Mouse (Mus musculus): ENCODE measurements around the gene Hoxc10. TPM values are rescaled to one million over a fixed set of nuclear protein-coding genes. Genes with fewer than 3 reads are reported as not detected.
A peak's percentile ranks its signal among the peaks of the same experiment; 100 is the strongest.

The Hoxc10 gene
- polyA plus RNA-seq, 1 experiment = 0.28 TPM

GRCm38 (mm10) chr15:102997939-102998355, 31.4 kb downstream of the Hoxc10 start, which contains the start of gene Hoxc6:
Gene Hoxc6 (plus strand): TSS chr15:102998257.
- Histone ChIP-seq H3K27ac (ENCODE audit: insufficient read depth, low read depth, low read length) (no peak within 1 kb of the TSS), H3K4me3 (ENCODE audit: insufficient read depth, low read length) (peak within 1 kb of the TSS; percentile 46), H3K4me1 (ENCODE audit: control insufficient read depth, insufficient read depth, low read length) (no peaks in the 10 kb centered on the region)
- TF ChIP-seq CTCF (IDR thresholded peaks at IDR 0.05; ENCODE audit: low read depth, low read length) (no peak), POLR2A (IDR thresholded peaks at IDR 0.05; ENCODE audit: borderline replicate concordance, low read depth, low read length) (no peak)

DNA sequence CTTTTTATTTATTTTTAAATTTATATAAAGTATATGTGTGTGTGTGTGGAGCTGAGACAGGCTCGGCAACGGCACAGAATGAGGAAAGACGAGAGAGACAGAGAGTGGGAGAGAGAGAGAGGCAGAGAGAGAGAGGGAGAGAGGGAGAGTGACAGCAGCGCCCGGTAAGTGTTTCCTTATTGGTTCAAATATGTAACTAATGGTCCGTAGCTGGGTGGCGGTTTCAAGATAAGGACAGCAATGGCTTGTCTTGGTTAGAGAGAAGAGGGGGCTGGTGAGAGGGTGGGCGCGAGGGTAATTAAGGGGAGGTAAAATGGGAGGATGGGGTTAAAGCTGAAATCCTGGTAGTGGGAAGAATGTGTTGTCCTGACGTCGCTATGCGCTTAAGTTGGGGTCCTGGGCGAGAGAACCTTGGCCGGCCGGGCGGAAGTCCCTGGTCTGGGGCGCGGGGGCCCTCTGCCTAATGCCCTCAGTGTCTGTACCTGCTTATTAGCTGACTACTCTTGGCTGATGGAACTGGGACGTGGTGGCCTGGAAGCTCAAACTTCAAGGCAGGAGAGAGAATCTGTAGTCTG, 32.1 kb downstream of the Hoxc10 start:
- H3K4me3 ChIP-seq (ENCODE audit: insufficient read depth, low read length) = peak overlapping the region; percentile 46; the same call in 1 of the 2 replicates
- H3K27ac ChIP-seq (ENCODE audit: insufficient read depth, low read depth, low read length) = no peak overlapping the region
- no peaks in the 10 kb centered on the region for H3K4me1 ChIP-seq (ENCODE audit: control insufficient read depth, insufficient read depth, low read length)
- TF ChIP-seq CTCF (IDR thresholded peaks at IDR 0.05; ENCODE audit: low read depth, low read length) = no peak
- no peak for TF ChIP-seq POLR2A (IDR thresholded peaks at IDR 0.05; ENCODE audit: borderline replicate concordance, low read depth, low read length)

DNA sequence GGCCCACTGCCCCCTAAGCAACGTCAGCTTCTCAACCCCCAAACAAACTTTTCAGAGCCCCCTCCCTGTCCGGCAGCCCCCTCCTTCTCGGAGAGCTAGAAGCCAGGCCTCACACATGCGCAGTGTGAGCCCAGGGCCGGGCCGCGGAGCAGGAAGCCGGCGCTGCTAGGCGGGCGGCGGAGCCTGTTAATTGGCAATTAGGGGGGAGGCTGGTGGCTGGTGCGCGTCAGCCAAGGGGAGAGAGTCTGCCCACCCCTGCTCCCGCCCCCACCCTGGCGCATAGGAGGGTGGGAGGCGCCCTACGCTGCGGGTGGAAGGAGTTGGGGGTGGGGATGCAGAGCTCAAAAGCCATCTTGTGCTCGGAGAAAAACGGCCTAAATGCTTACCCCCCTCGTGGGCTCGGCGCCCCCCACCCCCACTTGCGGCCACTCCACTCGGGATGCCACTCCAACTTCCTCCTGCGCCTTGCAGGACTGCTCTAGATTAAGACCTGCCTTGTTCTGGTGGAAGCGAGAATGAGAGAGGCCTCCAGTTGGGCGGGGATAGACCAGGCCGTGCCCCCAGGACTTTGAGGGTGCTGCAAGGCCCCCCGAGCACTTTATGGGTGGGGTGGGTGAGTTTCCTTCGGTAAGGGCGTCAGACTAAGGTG, 32.7 kb downstream of the Hoxc10 start:
- no peak overlapping the region for H3K27ac ChIP-seq (ENCODE audit: insufficient read depth, low read depth, low read length)
- no peaks in the 10 kb centered on the region for H3K4me1 ChIP-seq (ENCODE audit: control insufficient read depth, insufficient read depth, low read length)
- no peak for TF ChIP-seq CTCF (IDR thresholded peaks at IDR 0.05; ENCODE audit: low read depth, low read length)
- no peak for TF ChIP-seq POLR2A (IDR thresholded peaks at IDR 0.05; ENCODE audit: borderline replicate concordance, low read depth, low read length)
- peak overlapping the region; percentile 46 for H3K4me3 ChIP-seq (ENCODE audit: insufficient read depth, low read length)

DNA sequence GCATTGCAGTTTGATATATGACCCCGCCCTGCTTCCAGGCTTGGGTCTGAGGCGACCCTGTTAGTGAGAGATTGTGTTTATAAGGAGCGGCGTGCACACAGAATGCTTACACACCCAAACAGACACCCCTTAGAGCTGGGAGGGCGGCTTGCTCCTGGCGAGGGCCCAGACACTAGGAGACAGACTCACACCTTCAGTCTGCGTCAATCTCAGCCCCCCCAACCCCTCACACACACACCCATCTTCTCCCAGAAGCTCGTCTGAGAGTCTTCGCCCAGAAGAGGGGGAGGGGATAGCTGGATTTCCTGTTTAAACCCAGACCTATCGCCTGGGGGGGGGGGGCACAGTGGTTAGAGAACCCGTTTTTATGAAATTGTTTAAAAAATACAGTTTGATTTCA, 33.4 kb downstream of the Hoxc10 start:
- H3K27ac ChIP-seq (ENCODE audit: insufficient read depth, low read depth, low read length) = no peak overlapping the region
- H3K4me1 ChIP-seq (ENCODE audit: control insufficient read depth, insufficient read depth, low read length) = no peaks in the 10 kb centered on the region
- no peak overlapping the region for H3K4me3 ChIP-seq (ENCODE audit: insufficient read depth, low read length)
- no peak for TF ChIP-seq CTCF (IDR thresholded peaks at IDR 0.05; ENCODE audit: low read depth, low read length)
- TF ChIP-seq POLR2A (IDR thresholded peaks at IDR 0.05; ENCODE audit: borderline replicate concordance, low read depth, low read length) = no peak

DNA sequence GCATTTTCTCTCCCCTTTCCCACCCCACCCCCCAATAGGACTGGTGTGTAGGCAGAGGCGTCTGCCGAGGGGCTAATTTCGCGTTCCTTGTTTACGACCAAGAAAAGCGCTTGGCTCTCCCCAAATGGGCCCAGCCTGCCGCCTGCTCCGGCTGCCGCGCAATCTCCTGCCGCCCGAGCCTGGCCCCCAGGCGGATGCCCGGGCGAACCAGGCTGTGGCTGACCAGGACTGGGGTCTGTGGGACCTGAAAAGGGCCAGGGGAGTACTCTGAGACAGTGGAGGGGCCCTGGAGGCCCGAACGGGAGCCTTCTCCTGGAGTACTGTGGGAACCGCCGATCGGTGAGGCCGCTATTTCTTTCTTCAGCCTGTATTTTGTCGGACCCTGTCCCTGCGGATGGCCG, 33.9 kb downstream of the Hoxc10 start:
- H3K4me1 ChIP-seq (ENCODE audit: control insufficient read depth, insufficient read depth, low read length) = no peaks in the 10 kb centered on the region
- no peak overlapping the region for H3K4me3 ChIP-seq (ENCODE audit: insufficient read depth, low read length)
- no peak overlapping the region for H3K27ac ChIP-seq (ENCODE audit: insufficient read depth, low read depth, low read length)

DNA sequence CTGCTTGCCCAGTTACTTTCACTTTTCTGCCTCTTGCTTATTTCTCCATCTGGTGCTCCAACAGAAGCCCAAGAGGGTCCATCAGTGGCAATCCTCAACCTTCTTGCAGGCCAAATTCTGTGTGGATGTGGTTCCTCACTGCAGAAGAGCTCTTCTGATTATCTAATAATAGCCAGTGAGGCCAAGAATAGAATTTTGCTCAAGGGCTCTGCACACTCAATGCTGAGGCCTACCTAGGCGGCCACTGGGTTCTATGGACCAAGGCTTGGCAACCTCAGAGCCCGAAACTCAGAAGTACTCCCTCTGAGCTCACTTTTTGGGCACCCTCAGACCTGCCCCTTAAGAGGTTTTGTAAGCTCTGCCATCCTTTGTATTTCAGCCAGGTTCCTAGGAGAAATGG, 34.8 kb downstream of the Hoxc10 start:
- Histone ChIP-seq H3K4me1 (ENCODE audit: control insufficient read depth, insufficient read depth, low read length) (no peaks in the 10 kb centered on the region), H3K4me3 (ENCODE audit: insufficient read depth, low read length) (no peak overlapping the region), H3K27ac (ENCODE audit: insufficient read depth, low read depth, low read length) (no peak overlapping the region)
- TF ChIP-seq CTCF (IDR thresholded peaks at IDR 0.05; ENCODE audit: low read depth, low read length) (no peak), POLR2A (IDR thresholded peaks at IDR 0.05; ENCODE audit: borderline replicate concordance, low read depth, low read length) (no peak)

More for the DNA sequence above, 33.9 kb downstream of the Hoxc10 start:
- TF ChIP-seq CTCF (IDR thresholded peaks at IDR 0.05; ENCODE audit: low read depth, low read length) (no peak), POLR2A (IDR thresholded peaks at IDR 0.05; ENCODE audit: borderline replicate concordance, low read depth, low read length) (no peak)

DNA sequence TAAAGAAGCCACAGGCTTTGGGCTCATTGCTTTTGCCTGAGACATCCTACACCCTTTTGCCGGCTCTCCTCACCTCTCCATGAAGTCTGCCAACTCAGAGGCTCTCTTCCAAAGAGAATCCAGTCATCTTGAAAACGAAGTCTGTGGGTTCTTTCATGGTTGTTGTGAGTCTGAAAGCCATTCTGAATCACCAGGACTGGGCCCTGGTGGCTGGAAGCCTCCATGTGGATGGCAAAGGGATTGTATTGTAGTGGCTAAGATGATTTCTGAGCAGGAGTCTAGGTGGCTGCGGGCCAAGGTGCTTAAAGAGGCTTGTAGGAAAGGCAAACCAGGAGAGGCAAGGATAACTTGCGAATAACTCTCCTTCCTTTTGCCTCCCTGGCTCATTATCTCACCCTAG, 35.6 kb downstream of the Hoxc10 start:
- TF ChIP-seq CTCF (IDR thresholded peaks at IDR 0.05; ENCODE audit: low read depth, low read length) = no peak
- TF ChIP-seq POLR2A (IDR thresholded peaks at IDR 0.05; ENCODE audit: borderline replicate concordance, low read depth, low read length) = no peak
- no peak overlapping the region for H3K27ac ChIP-seq (ENCODE audit: insufficient read depth, low read depth, low read length)
- H3K4me3 ChIP-seq (ENCODE audit: insufficient read depth, low read length) = no peak overlapping the region
- no peaks in the 10 kb centered on the region for H3K4me1 ChIP-seq (ENCODE audit: control insufficient read depth, insufficient read depth, low read length)

GRCm38 (mm10) chr15:103002821-103003448, 36.3 kb downstream of the Hoxc10 start:
- Histone ChIP-seq H3K27ac (ENCODE audit: insufficient read depth, low read depth, low read length) (no peak overlapping the region), H3K4me3 (ENCODE audit: insufficient read depth, low read length) (no peak overlapping the region), H3K4me1 (ENCODE audit: control insufficient read depth, insufficient read depth, low read length) (no peaks in the 10 kb centered on the region)
- no peak for TF ChIP-seq CTCF (IDR thresholded peaks at IDR 0.05; ENCODE audit: low read depth, low read length)
- no peak for TF ChIP-seq POLR2A (IDR thresholded peaks at IDR 0.05; ENCODE audit: borderline replicate concordance, low read depth, low read length)

GRCm38 (mm10) chr15:103005308-103005707, 38.7 kb downstream of the Hoxc10 start:
- H3K27ac ChIP-seq (ENCODE audit: insufficient read depth, low read depth, low read length) = no peak overlapping the region
- TF ChIP-seq CTCF (IDR thresholded peaks at IDR 0.05; ENCODE audit: low read depth, low read length) = no peak
- no peak for TF ChIP-seq POLR2A (IDR thresholded peaks at IDR 0.05; ENCODE audit: borderline replicate concordance, low read depth, low read length)
- no peak overlapping the region for H3K4me3 ChIP-seq (ENCODE audit: insufficient read depth, low read length)
- H3K4me1 ChIP-seq (ENCODE audit: control insufficient read depth, insufficient read depth, low read length) = no peaks in the 10 kb centered on the region

DNA sequence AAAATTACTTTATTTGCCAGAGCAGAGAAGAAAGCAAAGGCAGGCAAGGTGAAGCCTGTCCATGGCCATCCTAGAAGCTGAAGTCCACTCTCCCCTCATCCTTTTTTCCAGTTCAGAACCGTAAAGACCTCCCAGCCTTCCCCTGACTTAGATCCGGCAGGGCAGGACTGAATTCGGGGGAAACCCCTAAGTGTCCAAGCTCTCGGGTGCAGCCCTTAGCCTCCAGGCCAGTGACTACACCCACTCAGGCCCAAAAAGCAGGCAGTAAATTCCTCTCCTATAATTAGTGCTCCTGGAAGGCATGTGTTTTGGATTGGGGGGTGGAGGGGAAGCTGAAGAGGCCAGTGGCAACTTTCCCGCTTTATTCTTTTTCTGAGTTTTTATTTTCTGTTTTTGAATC, 39.2 kb downstream of the Hoxc10 start:
- TF ChIP-seq CTCF (IDR thresholded peaks at IDR 0.05; ENCODE audit: low read depth, low read length) (no peak), POLR2A (IDR thresholded peaks at IDR 0.05; ENCODE audit: borderline replicate concordance, low read depth, low read length) (no peak)

More for the DNA sequence above, 39.2 kb downstream of the Hoxc10 start:
- H3K27ac ChIP-seq (ENCODE audit: insufficient read depth, low read depth, low read length) = no peak overlapping the region
- H3K4me3 ChIP-seq (ENCODE audit: insufficient read depth, low read length) = no peak overlapping the region
- H3K4me1 ChIP-seq (ENCODE audit: control insufficient read depth, insufficient read depth, low read length) = no peaks in the 10 kb centered on the region

Data from bone marrow macrophage, adult 2 months (primary cell).